Mouse (Mus musculus): ENCODE measurements around the gene Pglyrp3. TPM values are rescaled to one million over a fixed set of nuclear protein-coding genes. Genes with fewer than 3 reads are reported as not detected.
"Not testable (repeated sequence)": the region's sequence is repeated elsewhere in the genome, so short reads cannot be mapped to it uniquely, and the experiment has no call there.

Gene Pglyrp3
- not detected in 2 replicates for polyA plus RNA-seq (2015; fragmentation: Nextera tagmentation; extraction: Ambion mirVana)

DNA sequence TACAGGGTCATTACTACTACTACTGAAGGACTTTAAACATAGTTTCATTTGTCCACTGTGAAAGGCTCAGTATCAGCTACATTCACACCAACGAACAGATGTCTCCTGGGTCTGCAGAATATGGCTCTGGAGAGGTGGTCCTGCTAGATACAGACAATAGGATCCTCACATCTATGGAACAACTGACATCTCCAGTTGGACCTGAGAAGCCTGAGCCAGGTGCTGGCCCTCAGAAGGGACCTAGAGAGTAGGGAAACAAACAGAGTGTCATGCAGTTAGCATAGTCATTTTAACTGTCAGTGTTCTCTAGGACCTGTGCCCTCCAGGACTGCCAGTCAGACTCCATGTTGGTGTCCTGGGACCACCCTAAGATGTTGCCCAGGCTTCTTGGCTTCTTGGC, at the start of gene Pglyrp3:
TSS of gene Pglyrp3 (plus strand) at position 301 of the 400 bp plus-strand sequence.
- no peak for TF ChIP-seq CTCF (IDR thresholded peaks at IDR 0.05; ENCODE audit: low read depth)
- Histone ChIP-seq H3K4me1 (replicated peaks; ENCODE audit: control insufficient read depth, insufficient read depth, low read length) (no peaks in the 10 kb centered on the region), H3K9ac (ENCODE audit: low read depth, low read length) (no peak within 1 kb of the TSS), H3K27ac (ENCODE audit: low read depth, low read length) (no peak within 1 kb of the TSS), H3K4me2 (replicated peaks; ENCODE audit: low read depth) (no peak within 1 kb of the TSS), H3K36me3 (ENCODE audit: control insufficient read depth, insufficient read depth) (no peaks in the 10 kb centered on the region), H3K4me3 (ENCODE audit: low read depth, low read length) (no peak within 1 kb of the TSS), H3K9me3 (ENCODE audit: control insufficient read depth) (no peaks in the 10 kb centered on the region), H3K27me3 (replicated peaks; ENCODE audit: control insufficient read depth, insufficient read depth, low read length) (no peaks in the 10 kb centered on the region)
- no peak for ATAC-seq
- WGBS = 71% methylated on average over 1 of the region's 1 CpGs

DNA sequence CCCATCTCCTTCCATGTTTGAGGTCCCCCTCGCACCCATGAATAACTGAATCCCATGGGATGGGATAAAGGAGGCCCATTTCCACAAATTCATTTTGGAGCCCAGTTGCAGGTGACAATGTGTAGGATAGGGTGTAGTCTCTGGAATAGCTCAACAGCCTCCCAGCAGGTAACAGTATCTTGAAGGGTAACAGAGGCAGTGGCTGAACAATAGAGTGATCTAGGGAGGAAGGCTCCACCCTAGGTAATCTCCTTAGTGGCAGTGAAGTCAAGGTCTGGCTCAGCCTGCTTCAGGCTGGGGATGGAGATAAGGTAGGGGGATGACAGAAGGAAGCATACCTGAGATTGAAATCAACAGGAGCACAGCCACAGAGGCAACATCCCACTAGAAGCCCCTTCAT, 3.4 kb upstream of the Pglyrp3 start:
- no peak overlapping the region for H3K4me3 ChIP-seq (ENCODE audit: low read depth, low read length)
- no peaks in the 10 kb centered on the region for H3K36me3 ChIP-seq (ENCODE audit: control insufficient read depth, insufficient read depth)
- H3K4me2 ChIP-seq (replicated peaks; ENCODE audit: low read depth) = no peak overlapping the region
- WGBS = 84% methylated on average over 1 of the region's 1 CpGs
- no peaks in the 10 kb centered on the region for H3K27me3 ChIP-seq (replicated peaks; ENCODE audit: control insufficient read depth, insufficient read depth, low read length)
- H3K9ac ChIP-seq (ENCODE audit: low read depth, low read length) = no peak overlapping the region
- no peak for TF ChIP-seq CTCF (IDR thresholded peaks at IDR 0.05; ENCODE audit: low read depth)
- H3K9me3 ChIP-seq (ENCODE audit: control insufficient read depth) = no peaks in the 10 kb centered on the region
- no peaks in the 10 kb centered on the region for H3K4me1 ChIP-seq (replicated peaks; ENCODE audit: control insufficient read depth, insufficient read depth, low read length)
- ATAC-seq = no peak
- H3K27ac ChIP-seq (ENCODE audit: low read depth, low read length) = no peak overlapping the region

DNA sequence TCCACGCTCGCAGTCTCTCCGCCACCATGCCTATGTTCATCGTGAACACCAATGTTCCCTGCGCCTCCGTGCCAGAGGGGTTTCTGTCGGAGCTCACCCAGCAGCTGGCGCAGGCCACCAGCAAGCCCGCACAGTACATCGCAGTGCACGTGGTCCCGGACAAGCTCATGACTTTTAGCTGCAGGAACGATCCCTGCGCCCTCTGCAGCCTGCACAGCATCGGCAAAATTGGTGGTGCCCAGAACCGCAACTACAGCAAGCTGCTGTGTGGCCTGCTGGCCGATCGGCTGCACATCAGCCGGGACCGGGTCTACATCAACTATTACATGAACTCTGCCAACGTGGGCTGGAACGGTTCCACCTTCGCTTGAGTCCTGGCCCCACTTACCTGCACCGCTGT, 10.2 kb downstream of the Pglyrp3 start:
- not testable (repeated sequence) for H3K9me3 ChIP-seq (ENCODE audit: control insufficient read depth); H3K4me1 ChIP-seq (replicated peaks; ENCODE audit: control insufficient read depth, insufficient read depth, low read length); H3K36me3 ChIP-seq (ENCODE audit: control insufficient read depth, insufficient read depth); H3K27me3 ChIP-seq (replicated peaks; ENCODE audit: control insufficient read depth, insufficient read depth, low read length); H3K27ac ChIP-seq (ENCODE audit: low read depth, low read length); H3K9ac ChIP-seq (ENCODE audit: low read depth, low read length); H3K4me2 ChIP-seq (replicated peaks; ENCODE audit: low read depth); H3K4me3 ChIP-seq (ENCODE audit: low read depth, low read length); ATAC-seq
- WGBS = 56% methylated on average over 24 of the region's 24 CpGs

DNA sequence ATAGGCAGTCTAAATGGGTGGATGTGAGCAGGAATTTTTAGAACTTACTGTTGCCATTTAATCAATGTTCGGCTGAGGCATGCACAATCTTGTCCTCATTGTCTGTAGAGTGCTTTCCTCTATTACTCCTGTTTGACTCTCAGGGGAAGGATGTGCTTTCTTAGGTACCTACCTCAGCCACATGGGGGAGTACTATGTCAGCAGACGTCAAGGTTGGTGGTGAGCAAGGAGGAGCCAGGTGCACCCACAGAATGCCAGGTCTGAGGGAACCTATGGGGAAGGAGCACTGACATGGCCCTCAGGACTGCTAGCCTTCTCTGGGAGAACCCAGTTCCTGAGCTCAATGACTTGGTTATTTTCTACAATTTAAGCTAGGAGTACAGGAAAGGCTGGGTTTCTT, 18.8 kb downstream of the Pglyrp3 start:
- TF ChIP-seq CTCF (IDR thresholded peaks at IDR 0.05; ENCODE audit: low read depth) = peak; percentile 16; the same call in 1 of the 2 replicates
- 49% methylated on average over 2 of the region's 2 CpGs for WGBS
- no peaks in the 10 kb centered on the region for H3K36me3 ChIP-seq (ENCODE audit: control insufficient read depth, insufficient read depth)
- no peaks in the 10 kb centered on the region for H3K9me3 ChIP-seq (ENCODE audit: control insufficient read depth)
- no peaks in the 10 kb centered on the region for H3K4me1 ChIP-seq (replicated peaks; ENCODE audit: control insufficient read depth, insufficient read depth, low read length)
- no peak for ATAC-seq
- H3K27ac ChIP-seq (ENCODE audit: low read depth, low read length) = no peak overlapping the region
- no peaks in the 10 kb centered on the region for H3K27me3 ChIP-seq (replicated peaks; ENCODE audit: control insufficient read depth, insufficient read depth, low read length)
- H3K4me2 ChIP-seq (replicated peaks; ENCODE audit: low read depth) = no peak overlapping the region
- H3K9ac ChIP-seq (ENCODE audit: low read depth, low read length) = no peak overlapping the region
- H3K4me3 ChIP-seq (ENCODE audit: low read depth, low read length) = no peak overlapping the region

DNA sequence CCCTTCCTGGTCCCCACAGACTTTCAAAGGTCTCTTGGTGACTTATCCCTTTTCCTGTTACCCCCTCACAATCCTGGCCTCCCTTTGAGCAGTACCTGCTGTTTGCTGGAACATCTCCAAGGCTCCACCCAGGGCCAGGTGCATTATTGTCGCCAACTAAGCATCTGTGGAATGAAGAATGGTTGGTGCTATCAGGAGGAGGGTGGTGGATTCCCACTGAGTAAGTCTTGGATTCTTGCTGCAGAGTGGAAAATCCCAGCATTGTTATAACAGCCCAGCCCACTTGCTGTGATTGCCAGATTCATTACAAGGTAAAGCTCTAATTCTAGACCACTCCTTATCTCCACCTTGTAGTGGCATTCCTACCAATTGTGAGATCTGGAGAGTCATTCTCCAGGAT, 19.5 kb downstream of the Pglyrp3 start:
- H3K4me1 ChIP-seq (replicated peaks; ENCODE audit: control insufficient read depth, insufficient read depth, low read length) = no peaks in the 10 kb centered on the region
- H3K9ac ChIP-seq (ENCODE audit: low read depth, low read length) = no peak overlapping the region
- no peaks in the 10 kb centered on the region for H3K9me3 ChIP-seq (ENCODE audit: control insufficient read depth)
- H3K36me3 ChIP-seq (ENCODE audit: control insufficient read depth, insufficient read depth) = no peaks in the 10 kb centered on the region
- no peak overlapping the region for H3K27ac ChIP-seq (ENCODE audit: low read depth, low read length)
- WGBS = 41% methylated on average over 1 of the region's 1 CpGs
- H3K4me3 ChIP-seq (ENCODE audit: low read depth, low read length) = no peak overlapping the region
- H3K4me2 ChIP-seq (replicated peaks; ENCODE audit: low read depth) = no peak overlapping the region
- no peaks in the 10 kb centered on the region for H3K27me3 ChIP-seq (replicated peaks; ENCODE audit: control insufficient read depth, insufficient read depth, low read length)
- TF ChIP-seq CTCF (IDR thresholded peaks at IDR 0.05; ENCODE audit: low read depth) = no peak
- no peak for ATAC-seq

DNA sequence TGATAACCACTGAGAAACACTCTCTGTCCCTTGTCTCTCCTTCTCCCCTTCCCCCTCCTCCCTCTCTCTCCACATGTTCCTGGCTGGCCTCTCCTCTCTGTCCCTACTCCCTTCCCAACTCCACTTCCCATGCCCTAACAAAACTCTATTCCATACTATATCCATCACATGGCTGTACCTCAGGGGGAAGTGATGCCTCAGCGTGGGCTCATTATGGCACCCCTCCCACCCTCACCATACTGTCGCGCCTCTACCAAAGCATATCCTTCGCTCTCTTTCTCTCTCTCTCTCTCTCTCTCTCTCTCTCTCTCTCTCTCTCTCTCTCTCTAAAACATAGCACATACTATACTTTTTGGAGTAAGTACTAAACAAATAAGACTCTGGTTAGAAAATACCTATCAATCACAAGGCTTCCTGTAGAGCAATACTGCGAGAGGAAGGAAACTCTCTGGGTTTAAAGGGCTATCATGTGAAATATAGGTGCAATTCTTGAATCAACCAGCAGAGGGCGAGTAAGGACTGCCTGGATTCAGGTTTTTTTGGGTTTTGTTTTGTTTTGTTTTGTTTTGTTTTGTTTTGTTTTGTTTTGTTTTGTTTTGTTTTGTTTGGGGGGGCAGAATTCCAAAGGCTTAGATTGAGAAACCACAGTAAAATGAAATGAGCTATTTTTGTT, 36.1 kb downstream of the Pglyrp3 start:
- no peaks in the 10 kb centered on the region for H3K27me3 ChIP-seq (replicated peaks; ENCODE audit: control insufficient read depth, insufficient read depth, low read length)
- H3K9ac ChIP-seq (ENCODE audit: low read depth, low read length) = no peak overlapping the region
- H3K36me3 ChIP-seq (ENCODE audit: control insufficient read depth, insufficient read depth) = no peaks in the 10 kb centered on the region
- H3K27ac ChIP-seq (ENCODE audit: low read depth, low read length) = no peak overlapping the region
- H3K4me1 ChIP-seq (replicated peaks; ENCODE audit: control insufficient read depth, insufficient read depth, low read length) = no peaks in the 10 kb centered on the region
- ATAC-seq = no peak
- no peak overlapping the region for H3K4me2 ChIP-seq (replicated peaks; ENCODE audit: low read depth)
- WGBS = 49% methylated on average over 6 of the region's 6 CpGs
- no peak overlapping the region for H3K4me3 ChIP-seq (ENCODE audit: low read depth, low read length)
- TF ChIP-seq CTCF (IDR thresholded peaks at IDR 0.05; ENCODE audit: low read depth) = peak; percentile 79
- no peaks in the 10 kb centered on the region for H3K9me3 ChIP-seq (ENCODE audit: control insufficient read depth)
